Mouse (Mus musculus): ENCODE data around the gene Cops7b. TPM values are rescaled to one million over a fixed set of nuclear protein-coding genes. Genes with fewer than 3 reads are reported as not detected.
A peak's percentile ranks its signal among the peaks of the same experiment; 100 is the strongest.

The Cops7b gene
- polyA plus RNA-seq, 1 experiment from 2014 or later = 32.6 TPM

DNA sequence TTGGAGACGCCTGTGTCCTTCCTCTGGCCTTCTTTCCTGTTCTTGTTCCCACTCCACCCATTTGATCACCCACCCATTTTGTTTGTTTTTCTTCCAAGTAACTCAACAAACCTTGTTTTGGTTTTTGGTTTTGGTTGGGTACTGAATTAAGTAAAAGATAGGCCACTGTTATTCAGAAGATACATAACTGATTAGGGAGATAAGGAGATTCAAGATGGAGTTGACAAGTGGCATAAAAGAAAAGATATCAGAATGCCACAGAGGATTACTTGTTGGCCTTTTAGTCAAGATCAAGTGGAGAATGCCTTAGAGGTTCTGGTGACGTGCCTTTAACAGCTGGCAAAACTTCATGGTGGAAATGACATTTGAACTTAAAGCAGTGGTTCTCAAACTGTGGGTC, 1.0 kb downstream of the Cops7b start:
- no peak overlapping the region for H3K4me3 ChIP-seq (replicated peaks; ENCODE audit: low read length)

GRCm38 (mm10) chr1:86586992-86587391, 4.3 kb downstream of the Cops7b start:
- Histone ChIP-seq H3K4me2 (ENCODE audit: low read depth, low read length) (peak overlapping the region; percentile 90), H3K27me3 (ENCODE audit: control insufficient read depth, insufficient read depth, low read length) (no peaks in the 10 kb centered on the region), H3K36me3 (ENCODE audit: control insufficient read depth, insufficient read depth, low read length) (no peaks in the 10 kb centered on the region), H3K4me3 (replicated peaks; ENCODE audit: low read length) (peak overlapping the region; percentile 97), H3K27ac (ENCODE audit: low read length) (0 out of 2 replicates have a peak overlapping the region, but pooled peaks have one; percentile 14), H3K9ac (ENCODE audit: low read length) (peak overlapping the region; percentile 91), H3K4me1 (ENCODE audit: control insufficient read depth, insufficient read depth, low read length) (peaks cover 7% of the 10 kb centered on the region), H3K9me3 (replicated peaks; ENCODE audit: control insufficient read depth, low read length) (no peaks in the 10 kb centered on the region)
- peak; percentile 11; the same call in 1 of the 2 replicates for ATAC-seq (ENCODE audit: insufficient read depth, low FRiP score)
- WGBS = under 1% methylated on average over 26 of the region's 26 CpGs

More for the DNA sequence above, 1.0 kb downstream of the Cops7b start:
- 46% methylated on average over 2 of the region's 2 CpGs for WGBS
- no peak overlapping the region for H3K27ac ChIP-seq (ENCODE audit: low read length)
- no peaks in the 10 kb centered on the region for H3K9me3 ChIP-seq (replicated peaks; ENCODE audit: control insufficient read depth, low read length)
- no peak overlapping the region for H3K4me2 ChIP-seq (ENCODE audit: low read depth, low read length)
- peaks cover 16% of the 10 kb centered on the region for H3K4me1 ChIP-seq (ENCODE audit: control insufficient read depth, insufficient read depth, low read length)
- no peak for ATAC-seq (ENCODE audit: insufficient read depth, low FRiP score)
- no peaks in the 10 kb centered on the region for H3K36me3 ChIP-seq (ENCODE audit: control insufficient read depth, insufficient read depth, low read length)
- H3K27me3 ChIP-seq (ENCODE audit: control insufficient read depth, insufficient read depth, low read length) = no peaks in the 10 kb centered on the region
- H3K9ac ChIP-seq (ENCODE audit: low read length) = no peak overlapping the region

GRCm38 (mm10) chr1:86594539-86594938, 11.8 kb downstream of the Cops7b start:
- H3K27ac ChIP-seq (ENCODE audit: low read length) = no peak overlapping the region
- no peak overlapping the region for H3K4me3 ChIP-seq (replicated peaks; ENCODE audit: low read length)
- no peak for ATAC-seq (ENCODE audit: insufficient read depth, low FRiP score)
- H3K4me1 ChIP-seq (ENCODE audit: control insufficient read depth, insufficient read depth, low read length) = no peaks in the 10 kb centered on the region
- no peaks in the 10 kb centered on the region for H3K9me3 ChIP-seq (replicated peaks; ENCODE audit: control insufficient read depth, low read length)
- H3K27me3 ChIP-seq (ENCODE audit: control insufficient read depth, insufficient read depth, low read length) = no peaks in the 10 kb centered on the region
- no peak overlapping the region for H3K9ac ChIP-seq (ENCODE audit: low read length)
- no peak overlapping the region for H3K4me2 ChIP-seq (ENCODE audit: low read depth, low read length)
- peaks cover 6% of the 10 kb centered on the region; the same call in 1 of the 2 replicates for H3K36me3 ChIP-seq (ENCODE audit: control insufficient read depth, insufficient read depth, low read length)
- WGBS = 86% methylated on average over 7 of the region's 7 CpGs

- no peak for ATAC-seq (ENCODE audit: insufficient read depth, low FRiP score)
- H3K27me3 ChIP-seq (ENCODE audit: control insufficient read depth, insufficient read depth, low read length) = no peaks in the 10 kb centered on the region
- H3K9ac ChIP-seq (ENCODE audit: low read length) = no peak overlapping the region
- peaks cover 10% of the 10 kb centered on the region for H3K36me3 ChIP-seq (ENCODE audit: control insufficient read depth, insufficient read depth, low read length)
- no peak overlapping the region for H3K4me3 ChIP-seq (replicated peaks; ENCODE audit: low read length)
- H3K4me1 ChIP-seq (ENCODE audit: control insufficient read depth, insufficient read depth, low read length) = no peaks in the 10 kb centered on the region
- H3K9me3 ChIP-seq (replicated peaks; ENCODE audit: control insufficient read depth, low read length) = no peaks in the 10 kb centered on the region
- WGBS = 79% methylated on average over 6 of the region's 6 CpGs
- H3K27ac ChIP-seq (ENCODE audit: low read length) = no peak overlapping the region
- no peak overlapping the region for H3K4me2 ChIP-seq (ENCODE audit: low read depth, low read length)
Observed at GRCm38 (mm10) chr1:86595315-86595714, 12.6 kb downstream of the Cops7b start.

- Histone ChIP-seq H3K27me3 (ENCODE audit: control insufficient read depth, insufficient read depth, low read length) (no peaks in the 10 kb centered on the region), H3K4me1 (ENCODE audit: control insufficient read depth, insufficient read depth, low read length) (no peaks in the 10 kb centered on the region), H3K9ac (ENCODE audit: low read length) (no peak overlapping the region), H3K4me2 (ENCODE audit: low read depth, low read length) (no peak overlapping the region), H3K4me3 (replicated peaks; ENCODE audit: low read length) (no peak overlapping the region), H3K36me3 (ENCODE audit: control insufficient read depth, insufficient read depth, low read length) (peaks cover 19% of the 10 kb centered on the region), H3K9me3 (replicated peaks; ENCODE audit: control insufficient read depth, low read length) (no peaks in the 10 kb centered on the region), H3K27ac (ENCODE audit: low read length) (no peak overlapping the region)
- no peak for ATAC-seq (ENCODE audit: insufficient read depth, low FRiP score)
- 92% methylated on average over 6 of the region's 6 CpGs for WGBS
Observed at GRCm38 (mm10) chr1:86596512-86596911, 13.8 kb downstream of the Cops7b start.

GRCm38 (mm10) chr1:86598516-86598915, 15.8 kb downstream of the Cops7b start:
- Histone ChIP-seq H3K36me3 (ENCODE audit: control insufficient read depth, insufficient read depth, low read length) (peaks cover 24% of the 10 kb centered on the region), H3K9ac (ENCODE audit: low read length) (no peak overlapping the region)
- ATAC-seq (ENCODE audit: insufficient read depth, low FRiP score) = no peak

GRCm38 (mm10) chr1:86600117-86600516, 17.4 kb downstream of the Cops7b start:
- 90% methylated on average over 2 of the region's 2 CpGs for WGBS
- Histone ChIP-seq H3K9ac (ENCODE audit: low read length) (no peak overlapping the region), H3K27ac (ENCODE audit: low read length) (no peak overlapping the region), H3K9me3 (replicated peaks; ENCODE audit: control insufficient read depth, low read length) (no peaks in the 10 kb centered on the region), H3K4me3 (replicated peaks; ENCODE audit: low read length) (no peak overlapping the region), H3K4me1 (ENCODE audit: control insufficient read depth, insufficient read depth, low read length) (no peaks in the 10 kb centered on the region), H3K27me3 (ENCODE audit: control insufficient read depth, insufficient read depth, low read length) (no peaks in the 10 kb centered on the region), H3K4me2 (ENCODE audit: low read depth, low read length) (no peak overlapping the region), H3K36me3 (ENCODE audit: control insufficient read depth, insufficient read depth, low read length) (peaks cover 25% of the 10 kb centered on the region)
- ATAC-seq (ENCODE audit: insufficient read depth, low FRiP score) = no peak

More at GRCm38 (mm10) chr1:86598516-86598915, 15.8 kb downstream of the Cops7b start:
- no peak overlapping the region for H3K27ac ChIP-seq (ENCODE audit: low read length)
- H3K9me3 ChIP-seq (replicated peaks; ENCODE audit: control insufficient read depth, low read length) = no peaks in the 10 kb centered on the region
- no peak overlapping the region for H3K4me3 ChIP-seq (replicated peaks; ENCODE audit: low read length)
- H3K27me3 ChIP-seq (ENCODE audit: control insufficient read depth, insufficient read depth, low read length) = no peaks in the 10 kb centered on the region
- no peak overlapping the region for H3K4me2 ChIP-seq (ENCODE audit: low read depth, low read length)
- 73% methylated on average over 3 of the region's 3 CpGs for WGBS
- no peaks in the 10 kb centered on the region for H3K4me1 ChIP-seq (ENCODE audit: control insufficient read depth, insufficient read depth, low read length)

DNA sequence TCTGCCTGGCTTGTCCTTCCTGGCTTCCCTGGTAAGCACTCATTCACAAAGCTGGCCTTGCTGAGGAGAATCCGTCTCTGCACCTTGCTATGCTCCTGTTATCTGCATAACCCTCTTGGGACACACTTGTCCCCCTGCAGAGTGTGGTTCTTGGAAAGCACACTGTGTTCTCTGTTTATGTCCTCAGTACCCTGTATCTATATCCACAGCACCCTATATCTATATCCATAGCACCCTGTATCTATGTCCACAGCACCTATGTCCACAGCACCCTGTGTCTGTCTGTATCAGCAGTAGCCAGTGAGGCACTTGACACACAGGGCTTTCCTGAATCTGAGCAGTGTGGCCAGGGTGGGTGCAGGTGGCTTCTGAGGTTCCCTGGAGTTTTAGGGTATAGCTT, 28.2 kb downstream of the Cops7b start:
- no peak for ATAC-seq (ENCODE audit: insufficient read depth, low FRiP score)
- Histone ChIP-seq H3K4me2 (ENCODE audit: low read depth, low read length) (no peak overlapping the region), H3K27me3 (ENCODE audit: control insufficient read depth, insufficient read depth, low read length) (no peaks in the 10 kb centered on the region)

GRCm38 (mm10) chr1:86612081-86612480, 29.4 kb downstream of the Cops7b start:
- no peak for ATAC-seq (ENCODE audit: insufficient read depth, low FRiP score)
- Histone ChIP-seq H3K27me3 (ENCODE audit: control insufficient read depth, insufficient read depth, low read length) (no peaks in the 10 kb centered on the region), H3K4me2 (ENCODE audit: low read depth, low read length) (no peak overlapping the region), H3K27ac (ENCODE audit: low read length) (no peak overlapping the region), H3K36me3 (ENCODE audit: control insufficient read depth, insufficient read depth, low read length) (0 out of 2 replicates have a peak, but pooled peaks cover 6% of the 10 kb centered on the region), H3K4me3 (replicated peaks; ENCODE audit: low read length) (no peak overlapping the region), H3K9me3 (replicated peaks; ENCODE audit: control insufficient read depth, low read length) (no peaks in the 10 kb centered on the region), H3K9ac (ENCODE audit: low read length) (no peak overlapping the region), H3K4me1 (ENCODE audit: control insufficient read depth, insufficient read depth, low read length) (no peaks in the 10 kb centered on the region)
- 65% methylated on average over 1 of the region's 1 CpGs for WGBS

More for the DNA sequence above, 28.2 kb downstream of the Cops7b start:
- Histone ChIP-seq H3K4me3 (replicated peaks; ENCODE audit: low read length) (no peak overlapping the region), H3K27ac (ENCODE audit: low read length) (no peak overlapping the region), H3K36me3 (ENCODE audit: control insufficient read depth, insufficient read depth, low read length) (0 out of 2 replicates have a peak, but pooled peaks cover 6% of the 10 kb centered on the region), H3K4me1 (ENCODE audit: control insufficient read depth, insufficient read depth, low read length) (no peaks in the 10 kb centered on the region), H3K9me3 (replicated peaks; ENCODE audit: control insufficient read depth, low read length) (no peaks in the 10 kb centered on the region), H3K9ac (ENCODE audit: low read length) (no peak overlapping the region)
- 80% methylated on average over 1 of the region's 1 CpGs for WGBS

Measured in stomach, embryonic 16.5 days (tissue).